Mouse (Mus musculus): ENCODE measurements around the gene Syne2. TPM values are rescaled to one million over a fixed set of nuclear protein-coding genes. Genes with fewer than 3 reads are reported as not detected.

Syne2 gene
- polyA plus RNA-seq, 1 experiment from 2014 or later: 63.6 TPM

DNA sequence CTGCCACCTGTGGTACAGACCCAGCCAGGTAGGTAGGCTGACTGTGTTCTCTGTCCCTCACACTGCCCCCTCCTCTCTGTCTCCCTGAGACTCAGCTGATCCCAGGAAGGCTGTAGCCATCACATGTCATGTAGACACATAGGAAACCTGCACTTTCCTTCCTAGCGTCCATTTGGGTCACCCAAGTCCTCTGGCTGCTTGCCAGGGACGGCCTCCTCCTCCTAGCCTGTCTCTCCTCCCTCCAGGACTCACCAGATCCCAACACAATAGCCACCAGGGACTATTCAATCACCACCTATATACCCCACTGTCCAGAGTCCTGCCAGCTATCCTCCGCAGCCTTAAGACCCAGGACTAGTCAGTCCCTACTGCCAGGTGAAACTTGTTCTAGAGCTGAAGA, 293.1 kb downstream of the Syne2 start:
- whole genome bisulfite sequencing: 85% methylated on average over 3 of the region's 3 CpGs
- Histone ChIP-seq H3K9ac (replicated peaks; ENCODE audit: low read depth, low read length) (no peak overlapping the region), H3K9me3 (ENCODE audit: control insufficient read depth, low read depth, low read length) (no peaks in the 10 kb centered on the region), H3K4me3 (ENCODE audit: low read depth, low read length) (no peak overlapping the region), H3K27ac (ENCODE audit: low read length) (no peak overlapping the region), H3K4me2 (replicated peaks; ENCODE audit: low read depth, low read length) (no peak overlapping the region), H3K27me3 (ENCODE audit: control insufficient read depth, insufficient read depth, low read length) (no peaks in the 10 kb centered on the region), H3K36me3 (ENCODE audit: control insufficient read depth, insufficient read depth, low read length) (peaks cover 9% of the 10 kb centered on the region; the same call in 1 of the 2 replicates), H3K4me1 (ENCODE audit: control insufficient read depth, insufficient read depth, low read length) (no peaks in the 10 kb centered on the region)
- no peak for ATAC-seq (ENCODE audit: insufficient number of reproducible peaks, insufficient read depth, low FRiP score, low read depth)

DNA sequence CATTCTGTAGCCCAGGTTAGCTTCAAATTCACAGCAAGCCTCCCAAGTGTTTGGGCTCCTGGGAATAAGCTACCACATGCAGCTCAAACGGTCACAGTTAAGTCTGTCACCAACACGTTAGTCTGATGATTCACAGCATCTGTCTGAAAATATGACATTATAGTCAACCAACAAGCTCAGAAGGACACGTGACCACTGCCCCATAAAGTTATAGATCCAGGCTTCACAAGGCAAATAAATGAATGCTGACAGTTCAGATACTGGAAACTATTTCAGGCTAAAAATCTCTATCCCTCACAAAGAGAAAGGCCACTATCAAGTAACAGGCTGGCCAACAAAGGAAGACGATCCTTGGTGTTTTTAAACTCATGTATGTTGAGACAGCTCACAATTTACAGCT, 298.6 kb downstream of the Syne2 start:
- Histone ChIP-seq H3K9ac (replicated peaks; ENCODE audit: low read depth, low read length) (no peak overlapping the region), H3K9me3 (ENCODE audit: control insufficient read depth, low read depth, low read length) (no peaks in the 10 kb centered on the region), H3K36me3 (ENCODE audit: control insufficient read depth, insufficient read depth, low read length) (no peaks in the 10 kb centered on the region), H3K27me3 (ENCODE audit: control insufficient read depth, insufficient read depth, low read length) (no peaks in the 10 kb centered on the region), H3K4me1 (ENCODE audit: control insufficient read depth, insufficient read depth, low read length) (no peaks in the 10 kb centered on the region), H3K4me3 (ENCODE audit: low read depth, low read length) (no peak overlapping the region), H3K27ac (ENCODE audit: low read length) (no peak overlapping the region), H3K4me2 (replicated peaks; ENCODE audit: low read depth, low read length) (no peak overlapping the region)
- no peak for ATAC-seq (ENCODE audit: insufficient number of reproducible peaks, insufficient read depth, low FRiP score, low read depth)
- WGBS: 70% methylated on average over 4 of the region's 4 CpGs

- H3K4me2 ChIP-seq (replicated peaks; ENCODE audit: low read depth, low read length): no peak overlapping the region
- no peak for ATAC-seq (ENCODE audit: insufficient number of reproducible peaks, insufficient read depth, low FRiP score, low read depth)
- no peaks in the 10 kb centered on the region for H3K9me3 ChIP-seq (ENCODE audit: control insufficient read depth, low read depth, low read length)
- H3K4me1 ChIP-seq (ENCODE audit: control insufficient read depth, insufficient read depth, low read length): no peaks in the 10 kb centered on the region
- H3K27me3 ChIP-seq (ENCODE audit: control insufficient read depth, insufficient read depth, low read length): no peaks in the 10 kb centered on the region
- 56% methylated on average over 4 of the region's 4 CpGs for WGBS
- no peak overlapping the region for H3K4me3 ChIP-seq (ENCODE audit: low read depth, low read length)
- H3K9ac ChIP-seq (replicated peaks; ENCODE audit: low read depth, low read length): no peak overlapping the region
- no peak overlapping the region for H3K27ac ChIP-seq (ENCODE audit: low read length)
- no peaks in the 10 kb centered on the region for H3K36me3 ChIP-seq (ENCODE audit: control insufficient read depth, insufficient read depth, low read length)
Measured at GRCm38 (mm10) chr12:76117632-76118153, 299.8 kb downstream of the Syne2 start.

GRCm38 (mm10) chr12:76123223-76123622, 305.3 kb downstream of the Syne2 start:
- Histone ChIP-seq H3K27me3 (ENCODE audit: control insufficient read depth, insufficient read depth, low read length) (no peaks in the 10 kb centered on the region), H3K36me3 (ENCODE audit: control insufficient read depth, insufficient read depth, low read length) (no peaks in the 10 kb centered on the region), H3K9ac (replicated peaks; ENCODE audit: low read depth, low read length) (no peak overlapping the region), H3K4me3 (ENCODE audit: low read depth, low read length) (no peak overlapping the region), H3K9me3 (ENCODE audit: control insufficient read depth, low read depth, low read length) (no peaks in the 10 kb centered on the region), H3K4me2 (replicated peaks; ENCODE audit: low read depth, low read length) (no peak overlapping the region), H3K27ac (ENCODE audit: low read length) (no peak overlapping the region), H3K4me1 (ENCODE audit: control insufficient read depth, insufficient read depth, low read length) (no peaks in the 10 kb centered on the region)
- WGBS: 86% methylated on average over 6 of the region's 6 CpGs
- ATAC-seq (ENCODE audit: insufficient number of reproducible peaks, insufficient read depth, low FRiP score, low read depth): no peak

- no peak overlapping the region for H3K4me2 ChIP-seq (replicated peaks; ENCODE audit: low read depth, low read length)
- H3K36me3 ChIP-seq (ENCODE audit: control insufficient read depth, insufficient read depth, low read length): no peaks in the 10 kb centered on the region
- no peaks in the 10 kb centered on the region for H3K27me3 ChIP-seq (ENCODE audit: control insufficient read depth, insufficient read depth, low read length)
- no peaks in the 10 kb centered on the region for H3K9me3 ChIP-seq (ENCODE audit: control insufficient read depth, low read depth, low read length)
- H3K4me3 ChIP-seq (ENCODE audit: low read depth, low read length): no peak overlapping the region
- no peak overlapping the region for H3K9ac ChIP-seq (replicated peaks; ENCODE audit: low read depth, low read length)
- no peak overlapping the region for H3K27ac ChIP-seq (ENCODE audit: low read length)
- 52% methylated on average over 3 of the region's 3 CpGs for WGBS
- ATAC-seq (ENCODE audit: insufficient number of reproducible peaks, insufficient read depth, low FRiP score, low read depth): no peak
- H3K4me1 ChIP-seq (ENCODE audit: control insufficient read depth, insufficient read depth, low read length): no peaks in the 10 kb centered on the region
Measured at GRCm38 (mm10) chr12:76128306-76128705, 310.4 kb downstream of the Syne2 start.

- 81% methylated on average over 10 of the region's 10 CpGs for WGBS
- ATAC-seq (ENCODE audit: insufficient number of reproducible peaks, insufficient read depth, low FRiP score, low read depth): no peak
Measured at GRCm38 (mm10) chr12:76128831-76129230, 310.9 kb downstream of the Syne2 start.

DNA sequence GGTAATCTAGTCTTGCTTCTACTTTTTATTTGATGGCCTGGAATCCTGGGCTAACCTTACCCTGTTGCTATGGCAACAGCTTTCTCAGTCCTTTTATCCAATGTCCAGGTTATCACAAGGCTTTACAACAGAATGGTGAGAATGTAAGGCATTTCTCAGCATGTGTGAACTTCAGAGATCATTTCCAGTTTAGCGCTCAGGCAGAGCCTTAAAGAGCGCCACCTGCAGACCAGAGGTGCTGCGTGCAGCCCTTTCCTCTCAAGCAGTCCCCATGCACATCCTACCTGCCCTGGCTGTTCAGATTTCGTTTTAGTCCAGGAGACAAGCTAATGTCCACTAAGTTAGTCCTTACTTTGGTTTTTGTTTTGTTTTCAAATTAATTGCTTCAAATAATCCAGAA, 312.3 kb downstream of the Syne2 start:
- Histone ChIP-seq H3K9me3 (ENCODE audit: control insufficient read depth, low read depth, low read length) (no peaks in the 10 kb centered on the region), H3K36me3 (ENCODE audit: control insufficient read depth, insufficient read depth, low read length) (no peaks in the 10 kb centered on the region), H3K27ac (ENCODE audit: low read length) (no peak overlapping the region), H3K9ac (replicated peaks; ENCODE audit: low read depth, low read length) (no peak overlapping the region), H3K4me2 (replicated peaks; ENCODE audit: low read depth, low read length) (no peak overlapping the region), H3K4me1 (ENCODE audit: control insufficient read depth, insufficient read depth, low read length) (no peaks in the 10 kb centered on the region), H3K27me3 (ENCODE audit: control insufficient read depth, insufficient read depth, low read length) (no peaks in the 10 kb centered on the region), H3K4me3 (ENCODE audit: low read depth, low read length) (no peak overlapping the region)
- 24% methylated on average over 4 of the region's 4 CpGs for WGBS
- no peak for ATAC-seq (ENCODE audit: insufficient number of reproducible peaks, insufficient read depth, low FRiP score, low read depth)

More at GRCm38 (mm10) chr12:76128831-76129230, 310.9 kb downstream of the Syne2 start:
- Histone ChIP-seq H3K9ac (replicated peaks; ENCODE audit: low read depth, low read length) (no peak overlapping the region), H3K36me3 (ENCODE audit: control insufficient read depth, insufficient read depth, low read length) (no peaks in the 10 kb centered on the region), H3K27ac (ENCODE audit: low read length) (no peak overlapping the region), H3K4me2 (replicated peaks; ENCODE audit: low read depth, low read length) (no peak overlapping the region), H3K4me3 (ENCODE audit: low read depth, low read length) (no peak overlapping the region), H3K4me1 (ENCODE audit: control insufficient read depth, insufficient read depth, low read length) (no peaks in the 10 kb centered on the region), H3K27me3 (ENCODE audit: control insufficient read depth, insufficient read depth, low read length) (no peaks in the 10 kb centered on the region), H3K9me3 (ENCODE audit: control insufficient read depth, low read depth, low read length) (no peaks in the 10 kb centered on the region)

- 85% methylated on average over 6 of the region's 6 CpGs for WGBS
Measured at GRCm38 (mm10) chr12:76130891-76131290, 313.0 kb downstream of the Syne2 start.

DNA sequence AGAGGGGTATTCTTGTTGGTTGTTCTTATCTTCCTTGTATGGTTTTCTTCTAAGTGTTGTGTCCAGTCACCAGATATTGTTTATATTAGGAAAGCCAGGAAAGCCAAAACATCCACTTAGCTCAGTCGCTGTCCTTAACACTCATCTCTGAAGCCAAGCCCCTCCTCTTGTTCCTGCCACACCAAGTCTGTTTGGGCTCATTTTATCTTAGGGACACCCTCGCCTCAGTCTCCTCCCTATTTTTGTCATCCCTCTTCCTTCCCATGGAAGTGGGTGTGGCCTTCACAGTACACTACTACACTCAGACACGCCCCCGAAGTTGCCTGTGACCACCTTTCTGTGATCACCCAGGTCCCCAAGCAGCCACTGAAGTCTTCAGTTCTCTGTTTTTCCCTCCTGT, 314.7 kb downstream of the Syne2 start:
- Histone ChIP-seq H3K9me3 (ENCODE audit: control insufficient read depth, low read depth, low read length) (no peaks in the 10 kb centered on the region), H3K4me3 (ENCODE audit: low read depth, low read length) (no peak overlapping the region), H3K27ac (ENCODE audit: low read length) (no peak overlapping the region), H3K4me2 (replicated peaks; ENCODE audit: low read depth, low read length) (no peak overlapping the region), H3K27me3 (ENCODE audit: control insufficient read depth, insufficient read depth, low read length) (no peaks in the 10 kb centered on the region), H3K36me3 (ENCODE audit: control insufficient read depth, insufficient read depth, low read length) (no peaks in the 10 kb centered on the region), H3K4me1 (ENCODE audit: control insufficient read depth, insufficient read depth, low read length) (no peaks in the 10 kb centered on the region), H3K9ac (replicated peaks; ENCODE audit: low read depth, low read length) (no peak overlapping the region)
- no peak for ATAC-seq (ENCODE audit: insufficient number of reproducible peaks, insufficient read depth, low FRiP score, low read depth)
- WGBS: 67% methylated on average over 4 of the region's 4 CpGs

More at GRCm38 (mm10) chr12:76130891-76131290, 313.0 kb downstream of the Syne2 start:
- Histone ChIP-seq H3K4me3 (ENCODE audit: low read depth, low read length) (no peak overlapping the region), H3K4me1 (ENCODE audit: control insufficient read depth, insufficient read depth, low read length) (no peaks in the 10 kb centered on the region), H3K9me3 (ENCODE audit: control insufficient read depth, low read depth, low read length) (no peaks in the 10 kb centered on the region), H3K27me3 (ENCODE audit: control insufficient read depth, insufficient read depth, low read length) (no peaks in the 10 kb centered on the region), H3K4me2 (replicated peaks; ENCODE audit: low read depth, low read length) (no peak overlapping the region), H3K9ac (replicated peaks; ENCODE audit: low read depth, low read length) (no peak overlapping the region), H3K27ac (ENCODE audit: low read length) (no peak overlapping the region), H3K36me3 (ENCODE audit: control insufficient read depth, insufficient read depth, low read length) (no peaks in the 10 kb centered on the region)
- ATAC-seq (ENCODE audit: insufficient number of reproducible peaks, insufficient read depth, low FRiP score, low read depth): no peak

Measured in stomach, embryonic 14.5 days (tissue).